Comparison of ENCODE assay signal across 22 mouse cellular contexts in the genomic region with DNA sequence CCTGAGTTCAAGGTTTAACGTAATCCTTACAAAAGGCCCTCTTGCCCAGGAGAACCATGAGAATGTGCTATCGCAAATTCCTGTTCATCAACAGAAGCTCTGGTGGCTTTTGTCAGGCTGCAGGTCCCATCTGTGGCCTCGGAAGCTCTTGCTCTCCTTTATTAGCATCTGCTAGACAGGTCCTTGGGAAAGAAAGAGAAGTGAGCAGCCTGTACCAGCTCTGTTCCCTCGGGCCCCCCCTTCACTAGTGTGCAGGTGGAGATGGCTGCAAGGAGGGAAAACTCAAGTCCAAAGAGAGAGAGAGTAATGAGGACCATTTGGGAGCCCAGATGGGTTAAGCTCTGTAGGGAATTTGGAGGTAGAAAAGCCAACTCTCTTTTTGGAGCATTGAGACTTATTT. TPM values are rescaled to one million over a fixed set of nuclear protein-coding genes. Genes with fewer than 3 reads are reported as not detected.
"Had no signal": no experiment of that assay in that cellular context is flagged by ENCODE, and none has a peak within 500 bp of the region (broad histone marks: within the 10 kb centered on the region; RNA-seq: fewer than 3 reads in every experiment).

No protein-coding gene starts in this region.

- H3K36me3 ChIP-seq: kidney, embryonic 15.5 days; limb, embryonic 12.5 days; limb, embryonic 15.5 days; midbrain, embryonic 12.5 days; midbrain, embryonic 15.5 days; neural tube, embryonic 12.5 days; neural tube, embryonic 15.5 days had no signal

- H3K4me1 ChIP-seq: kidney, embryonic 15.5 days; limb, embryonic 12.5 days; limb, embryonic 15.5 days; midbrain, embryonic 12.5 days; midbrain, embryonic 15.5 days; neural tube, embryonic 12.5 days; neural tube, embryonic 15.5 days had no signal

- H3K4me3 ChIP-seq: kidney, embryonic 15.5 days; layer of hippocampus, adult 2 months; limb, embryonic 12.5 days; limb, embryonic 15.5 days; midbrain, embryonic 12.5 days; midbrain, embryonic 15.5 days; neural tube, embryonic 12.5 days; neural tube, embryonic 15.5 days had no signal

- H3K27ac ChIP-seq: kidney, embryonic 15.5 days; layer of hippocampus, adult 2 months; limb, embryonic 12.5 days; limb, embryonic 15.5 days; liver, embryonic 14.5 days; macrophage; midbrain, embryonic 12.5 days; midbrain, embryonic 15.5 days; neural tube, embryonic 12.5 days; neural tube, embryonic 15.5 days; stomach, postnatal 0 days had no signal

- DNase-seq: kidney, postnatal 25 days; layer of hippocampus, adult 9-11 months; left cerebral cortex, postnatal 4 days; liver, postnatal 0 days; lung, embryonic 14.5 days; right cerebral cortex, adult 18-20 months; right cerebral cortex, postnatal 14 days; right cerebral cortex, postnatal 4 days; thymus, adult 18-20 months; thymus, postnatal 36 days had no signal

- H3K9me3 ChIP-seq: kidney, embryonic 15.5 days; limb, embryonic 12.5 days; limb, embryonic 15.5 days; midbrain, embryonic 12.5 days; midbrain, embryonic 15.5 days; neural tube, embryonic 12.5 days; neural tube, embryonic 15.5 days had no signal

- H3K27me3 ChIP-seq: kidney, embryonic 15.5 days; limb, embryonic 12.5 days; limb, embryonic 15.5 days; midbrain, embryonic 12.5 days; midbrain, embryonic 15.5 days; neural tube, embryonic 12.5 days; neural tube, embryonic 15.5 days had no signal

RNA-seq across cellular contexts. Expression of a gene that starts 38.7 kb away (rescaled TPM):
- polyA plus RNA-seq: limb, embryonic 12.5 days; liver, embryonic 11.5 days; liver, postnatal 0 days; macrophage had no signal
